Mouse (Mus musculus) E14TG2a.4 (cell line): Measurements from ENCODE around the gene Ptprm.

ENCODE experiments used
- H3K27me3 ChIP-seq: 2 replicates; pipeline ENCODE4 v1.6.1; 2014; ENCODE audit warnings: low read length, control low read depth; ENCODE audit not compliant: insufficient read depth
- H3K36me3 ChIP-seq: 2 replicates; pipeline ENCODE4 v1.6.1; 2014; ENCODE audit warnings: low read length, control low read depth; ENCODE audit not compliant: insufficient read depth
- H3K4me1 ChIP-seq: replicated peaks from 2 replicates; pipeline ENCODE4 v1.6.1; 2014; ENCODE audit warnings: low read depth, low read length, control low read depth
- H3K4me3 ChIP-seq: replicated peaks from 2 replicates; pipeline ENCODE4 v1.5.1; 2014; ENCODE audit warnings: mild to moderate bottlenecking, low read length
- H3K9me3 ChIP-seq: 2 replicates; pipeline ENCODE4 v1.6.1; 2014; ENCODE audit warnings: low read length, control low read depth
- CTCF ChIP-seq: conservative IDR thresholded peaks from 2 replicates; pipeline ENCODE4 v1.5.1; 2014; ENCODE audit warnings: low read length
- NANOG ChIP-seq: IDR thresholded peaks from 2 replicates; pipeline ENCODE4 v1.6.1; 2014; ENCODE audit warnings: borderline replicate concordance, low read length, mixed read lengths
- POU5F1 ChIP-seq: IDR thresholded peaks from 2 replicates; pipeline ENCODE4 v1.6.1; 2014; ENCODE audit warnings: low read length, borderline replicate concordance

Ptprm gene

DNA sequence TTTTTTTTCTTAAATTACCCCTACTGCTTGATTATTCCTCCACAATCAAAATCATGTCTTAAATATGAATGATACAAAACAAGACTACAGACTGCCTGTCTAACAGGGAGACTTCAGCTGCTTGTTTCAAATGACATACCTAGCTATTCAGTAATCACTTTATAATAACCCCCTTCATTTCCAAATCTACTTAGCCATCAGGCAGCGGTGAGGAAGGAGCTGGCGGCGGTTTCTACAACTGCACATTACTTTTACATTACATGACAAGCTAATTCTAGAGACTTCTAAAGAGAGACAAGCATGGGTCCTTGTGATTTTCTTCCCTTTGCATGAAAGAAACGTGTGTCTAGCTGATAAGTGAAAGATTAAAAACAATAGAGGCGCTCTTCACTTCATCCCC, 377.8 kb downstream of the Ptprm start:
- Histone ChIP-seq H3K36me3 (no peaks in the 10 kb centered on the region), H3K27me3 (no peaks in the 10 kb centered on the region), H3K4me3 (no peak overlapping the region), H3K4me1 (no peaks in the 10 kb centered on the region), H3K9me3 (no peaks in the 10 kb centered on the region)
- TF ChIP-seq NANOG: no peak
- no peak for TF ChIP-seq POU5F1
- TF ChIP-seq CTCF: no peak

DNA sequence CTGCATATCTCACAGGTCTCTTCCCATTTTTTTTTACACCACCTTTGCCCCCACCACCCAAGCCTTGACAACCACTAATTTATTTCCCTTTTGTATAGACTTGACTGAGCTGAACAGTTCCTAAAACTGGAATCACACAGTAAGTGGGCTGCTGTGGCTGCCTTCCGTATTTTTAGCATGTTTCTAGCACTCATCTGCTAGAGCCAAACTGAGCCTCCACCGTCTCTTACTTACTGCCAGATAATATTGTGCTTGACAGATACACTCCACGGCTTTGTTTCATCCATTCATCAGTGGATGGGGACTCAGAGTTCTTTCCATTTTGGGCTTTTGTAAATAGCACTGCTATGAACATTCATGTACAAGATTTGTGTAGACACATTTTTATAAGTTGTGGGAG, 381.3 kb downstream of the Ptprm start:
- Histone ChIP-seq H3K4me1 (no peaks in the 10 kb centered on the region), H3K9me3 (peaks cover 9% of the 10 kb centered on the region), H3K4me3 (no peak overlapping the region), H3K36me3 (no peaks in the 10 kb centered on the region), H3K27me3 (no peaks in the 10 kb centered on the region)
- TF ChIP-seq POU5F1 (no peak), CTCF (no peak), NANOG (no peak)

DNA sequence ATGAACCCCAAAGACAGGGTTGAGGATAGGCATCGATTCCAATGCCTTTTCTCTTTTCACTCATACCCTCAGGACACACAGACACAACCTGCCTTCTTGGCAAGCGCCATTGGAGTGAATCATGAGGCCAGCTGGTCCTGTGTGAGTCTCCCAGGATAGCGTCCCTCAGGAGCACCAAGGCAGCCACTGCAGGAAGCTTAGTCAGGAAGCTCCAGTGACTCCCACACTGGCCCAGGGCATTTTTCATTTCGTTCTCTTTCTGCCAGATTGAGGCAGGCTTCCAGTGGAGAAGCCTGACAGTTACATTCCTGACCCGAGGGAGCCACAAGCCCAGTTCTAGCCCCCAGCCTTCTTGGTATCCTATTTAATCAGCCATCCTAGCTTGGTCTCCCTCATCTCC, 393.3 kb downstream of the Ptprm start:
- Histone ChIP-seq H3K36me3 (no peaks in the 10 kb centered on the region), H3K4me1 (no peaks in the 10 kb centered on the region), H3K27me3 (no peaks in the 10 kb centered on the region), H3K9me3 (no peaks in the 10 kb centered on the region), H3K4me3 (no peak overlapping the region)
- TF ChIP-seq CTCF: no peak
- TF ChIP-seq NANOG: no peak
- TF ChIP-seq POU5F1: no peak

DNA sequence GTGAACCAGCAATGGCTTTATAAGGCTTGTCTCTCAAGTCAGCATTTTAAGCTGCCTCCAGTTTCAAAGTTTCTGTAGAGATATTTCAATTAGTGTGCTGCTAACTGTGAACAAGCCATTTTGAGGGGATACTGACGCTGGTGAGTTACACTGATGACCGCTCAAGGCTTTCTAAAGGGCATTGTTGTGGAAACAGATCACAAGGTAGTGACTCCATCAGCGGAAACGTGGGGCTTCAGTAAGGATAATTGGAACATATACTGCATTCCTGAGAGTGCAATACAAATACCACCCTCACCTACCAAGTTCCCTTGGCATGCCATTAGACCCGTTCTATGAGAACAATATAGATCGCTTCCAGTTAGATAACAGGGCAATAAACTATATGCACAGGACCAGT, 393.7 kb downstream of the Ptprm start:
- H3K9me3 ChIP-seq: no peaks in the 10 kb centered on the region
- TF ChIP-seq CTCF: no peak
- TF ChIP-seq POU5F1: no peak
- no peak for TF ChIP-seq NANOG
- H3K27me3 ChIP-seq: no peaks in the 10 kb centered on the region
- H3K4me1 ChIP-seq: no peaks in the 10 kb centered on the region
- H3K4me3 ChIP-seq: no peak overlapping the region
- no peaks in the 10 kb centered on the region for H3K36me3 ChIP-seq

DNA sequence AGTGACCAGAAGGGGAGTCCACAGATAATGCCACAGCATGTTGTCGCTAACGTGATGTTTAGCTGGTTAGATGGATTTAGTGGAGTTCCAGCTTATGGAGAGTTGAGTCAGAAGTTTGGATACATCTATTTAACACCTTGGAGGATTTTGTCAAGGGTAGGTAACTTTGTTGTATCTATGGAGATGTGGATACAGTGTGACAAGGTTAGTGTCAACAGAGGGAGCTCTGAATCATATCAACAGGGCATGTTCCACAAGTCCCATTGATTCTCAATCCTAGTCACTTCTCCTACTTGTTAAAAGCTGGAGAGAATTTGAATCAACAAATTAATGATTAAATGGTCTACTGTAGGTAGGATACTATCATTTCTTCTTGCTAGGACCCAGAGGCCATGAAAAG, 394.4 kb downstream of the Ptprm start:
- no peaks in the 10 kb centered on the region for H3K36me3 ChIP-seq
- H3K9me3 ChIP-seq: no peaks in the 10 kb centered on the region
- no peaks in the 10 kb centered on the region for H3K27me3 ChIP-seq
- H3K4me1 ChIP-seq: no peaks in the 10 kb centered on the region
- no peak overlapping the region for H3K4me3 ChIP-seq
- no peak for TF ChIP-seq NANOG
- no peak for TF ChIP-seq CTCF
- TF ChIP-seq POU5F1: no peak

DNA sequence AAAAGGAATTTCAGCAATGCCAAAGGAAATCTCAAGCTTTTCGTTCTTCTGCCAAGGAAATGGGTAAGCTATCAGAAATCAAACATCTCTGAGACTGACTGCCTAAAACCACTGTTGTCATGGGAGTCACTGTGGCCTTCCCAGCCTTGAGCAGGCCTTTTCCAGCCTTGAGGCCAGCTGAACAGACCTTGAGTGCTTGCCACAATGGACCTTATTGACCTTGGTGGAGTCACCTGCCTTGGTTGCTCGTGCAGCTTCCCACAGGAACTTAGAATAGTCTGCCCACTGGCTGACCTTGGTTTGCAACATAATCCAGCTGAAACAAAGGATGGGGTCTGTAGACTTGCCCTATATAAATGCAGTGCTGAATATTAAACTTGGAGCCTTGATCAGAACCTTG, 395.5 kb downstream of the Ptprm start:
- Histone ChIP-seq H3K36me3 (no peaks in the 10 kb centered on the region), H3K9me3 (no peaks in the 10 kb centered on the region), H3K4me1 (no peaks in the 10 kb centered on the region), H3K27me3 (no peaks in the 10 kb centered on the region), H3K4me3 (no peak overlapping the region)
- TF ChIP-seq CTCF: no peak

DNA sequence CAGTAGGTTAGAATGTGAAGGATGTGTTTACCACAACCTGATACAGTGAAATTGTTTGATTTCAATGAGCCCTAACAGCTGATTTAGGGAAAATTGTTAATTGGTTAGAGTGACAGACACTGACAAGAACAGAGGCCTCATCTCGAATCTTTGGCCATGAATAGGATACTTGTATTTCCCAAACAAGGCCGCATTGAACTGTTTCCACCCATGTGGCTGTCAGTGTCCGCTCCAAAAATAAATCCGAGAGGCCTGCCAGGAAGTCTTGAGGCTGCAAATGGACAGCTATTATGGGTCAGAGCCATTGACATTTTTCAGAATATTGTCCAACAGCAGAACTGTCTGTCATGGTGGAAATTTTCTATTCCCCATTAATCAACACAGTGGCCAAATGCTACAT, 409.8 kb downstream of the Ptprm start:
- TF ChIP-seq POU5F1 (no peak), NANOG (no peak), CTCF (no peak)
- H3K9me3 ChIP-seq: peaks cover 11% of the 10 kb centered on the region
- no peak overlapping the region for H3K4me3 ChIP-seq
- H3K4me1 ChIP-seq: no peaks in the 10 kb centered on the region
- 0 out of 2 replicates have a peak, but pooled peaks cover 2% of the 10 kb centered on the region for H3K27me3 ChIP-seq
- no peaks in the 10 kb centered on the region for H3K36me3 ChIP-seq

DNA sequence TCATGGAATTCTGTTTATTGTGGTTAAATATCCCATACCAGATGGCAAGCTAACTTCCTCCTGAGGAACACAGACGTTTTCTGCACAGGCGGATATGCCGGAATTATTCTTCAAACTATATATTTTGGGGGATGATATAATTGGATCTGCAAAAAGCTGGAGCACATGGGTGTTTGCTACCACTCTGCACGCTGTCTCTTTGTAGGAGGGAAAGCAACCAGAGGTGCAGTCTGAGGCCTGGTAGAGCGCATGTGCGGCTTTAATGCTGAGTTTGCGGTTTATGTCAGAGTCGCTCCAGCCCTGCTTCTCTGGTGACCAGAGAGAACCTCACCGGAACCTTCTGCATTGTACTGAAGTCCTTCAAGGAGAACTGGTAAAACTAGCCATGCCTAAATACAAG, 410.7 kb downstream of the Ptprm start:
- Histone ChIP-seq H3K4me3 (no peak overlapping the region), H3K4me1 (no peaks in the 10 kb centered on the region), H3K27me3 (0 out of 2 replicates have a peak, but pooled peaks cover 2% of the 10 kb centered on the region), H3K9me3 (0 out of 2 replicates have a peak, but pooled peaks cover 3% of the 10 kb centered on the region), H3K36me3 (no peaks in the 10 kb centered on the region)
- TF ChIP-seq CTCF (no peak), NANOG (no peak), POU5F1 (no peak)

DNA sequence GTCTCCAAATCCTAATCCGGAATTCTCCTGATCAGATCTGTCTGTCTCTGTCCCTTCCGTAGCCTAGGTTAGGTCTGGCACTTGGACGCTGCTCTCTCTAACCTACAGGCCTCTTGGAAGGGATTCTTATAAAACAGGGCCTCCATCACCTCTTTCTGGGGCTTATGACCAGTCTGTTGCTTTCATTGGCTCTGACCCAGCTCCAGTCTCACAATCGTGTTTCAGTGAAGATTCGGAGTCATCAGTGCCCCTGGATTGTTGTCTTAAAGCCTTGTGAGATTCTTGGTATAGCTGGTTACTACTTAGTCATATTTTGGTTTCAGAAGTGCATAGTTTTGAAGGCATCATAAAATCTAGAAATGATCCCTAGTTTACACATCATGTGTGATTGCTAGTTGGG, 428.6 kb downstream of the Ptprm start:
- no peaks in the 10 kb centered on the region for H3K27me3 ChIP-seq
- H3K36me3 ChIP-seq: no peaks in the 10 kb centered on the region
- TF ChIP-seq NANOG (no peak), POU5F1 (no peak), CTCF (no peak)
- H3K9me3 ChIP-seq: no peaks in the 10 kb centered on the region; the same call in 1 of the 2 replicates
- H3K4me1 ChIP-seq: no peaks in the 10 kb centered on the region
- H3K4me3 ChIP-seq: no peak overlapping the region

DNA sequence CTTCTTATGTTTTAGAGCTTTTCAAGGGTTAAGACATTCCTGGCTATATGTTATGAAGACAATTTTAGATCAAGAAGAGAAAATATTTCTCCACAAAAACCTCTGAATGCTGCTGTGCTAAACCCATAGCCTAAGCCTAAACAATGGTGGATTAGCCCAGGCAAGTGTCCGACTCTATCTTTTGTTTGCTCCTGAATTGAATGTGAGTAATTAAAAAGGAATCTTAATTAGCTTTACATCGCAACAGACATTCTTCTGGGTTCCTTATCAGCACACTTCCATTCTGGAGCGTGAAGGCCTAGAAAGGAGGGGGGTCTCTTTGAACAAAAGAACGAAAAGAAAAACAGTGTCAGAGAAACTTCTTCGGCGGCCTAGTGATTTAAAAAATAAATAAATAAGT, 439.6 kb downstream of the Ptprm start:
- TF ChIP-seq POU5F1: no peak
- TF ChIP-seq CTCF: no peak
- H3K4me1 ChIP-seq: no peaks in the 10 kb centered on the region
- H3K36me3 ChIP-seq: no peaks in the 10 kb centered on the region
- no peak overlapping the region for H3K4me3 ChIP-seq
- H3K27me3 ChIP-seq: no peaks in the 10 kb centered on the region
- no peaks in the 10 kb centered on the region for H3K9me3 ChIP-seq
